Mouse (Mus musculus): Measurements from ENCODE around the gene Exosc3.

Exosc3 gene

DNA sequence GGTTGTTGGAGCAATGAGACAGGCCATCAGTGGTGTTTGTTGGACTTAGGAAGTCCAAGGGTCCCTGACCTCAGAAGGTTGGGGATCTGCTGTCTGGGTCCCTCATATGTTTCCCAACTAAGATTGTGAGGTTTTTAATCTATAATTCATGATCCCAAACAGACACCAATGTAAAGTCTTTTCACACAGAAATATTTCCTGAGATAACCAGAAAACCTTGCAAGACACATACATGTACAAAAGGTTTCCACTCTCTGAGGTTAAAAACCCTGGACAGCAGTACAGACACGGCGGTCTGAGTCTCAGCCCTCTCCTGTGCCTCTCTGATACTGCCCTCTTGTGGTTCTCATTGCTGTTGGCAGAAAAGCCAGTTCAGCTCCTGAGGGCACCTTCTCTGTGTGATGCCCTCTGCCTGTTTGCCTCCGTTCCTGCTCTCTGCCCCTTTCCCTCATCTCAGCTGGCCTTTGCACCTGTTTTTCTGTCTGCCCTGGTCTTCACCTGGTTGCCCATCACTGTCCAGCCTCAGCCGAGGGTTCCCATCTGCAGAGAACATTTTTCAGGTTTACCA is 62.5 kb downstream of the Exosc3 start:
- DNase-seq (ENCODE audit: low read depth, low spot score) = no peak

DNA sequence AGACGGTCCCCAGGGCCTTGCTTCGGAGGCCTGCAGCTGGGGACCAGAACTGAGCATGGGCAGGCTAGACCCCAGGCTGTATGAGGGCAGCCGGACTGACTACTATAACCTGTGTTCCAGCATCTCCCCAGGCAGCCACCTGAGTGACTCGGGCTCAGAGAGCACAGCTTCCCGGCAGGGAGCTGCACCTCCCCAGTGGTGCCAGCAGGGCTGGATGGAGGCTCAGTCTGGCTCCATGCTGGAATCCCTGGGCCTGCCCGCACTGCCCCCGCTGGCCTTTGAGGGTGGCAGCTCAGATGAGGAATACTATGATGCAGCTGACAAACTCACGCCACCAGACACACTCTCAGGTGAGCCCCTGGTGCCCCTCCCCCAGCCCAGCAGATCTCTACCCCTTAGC is 63.2 kb downstream of the Exosc3 start:
- DNase-seq (ENCODE audit: low read depth, low spot score) = no peak

DNA sequence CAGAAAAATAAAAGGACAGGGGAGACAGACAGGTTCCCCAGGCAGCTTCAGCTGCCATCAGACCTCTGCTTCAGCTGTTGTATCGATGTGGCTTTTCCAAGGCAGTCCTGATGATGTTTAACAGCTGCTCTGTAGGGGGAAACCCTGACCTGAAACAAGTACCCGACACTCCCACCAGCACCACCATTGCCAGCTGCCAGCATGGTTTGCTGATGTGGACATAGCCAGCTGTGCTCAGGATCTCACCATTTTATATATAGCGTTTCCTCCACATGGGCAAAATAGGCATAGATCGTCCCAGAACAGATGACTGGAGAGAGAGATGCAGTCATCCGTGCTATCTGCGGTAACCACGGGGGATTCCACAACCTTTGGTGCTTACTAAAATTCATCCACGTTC is 66.8 kb downstream of the Exosc3 start:
- no peak for DNase-seq (ENCODE audit: low read depth, low spot score)

- DNase-seq (ENCODE audit: low read depth, low spot score) = no peak
These were observed 71.5 kb downstream of the Exosc3 start for GRCm38 (mm10) chr4:45271041-45271452.

DNA sequence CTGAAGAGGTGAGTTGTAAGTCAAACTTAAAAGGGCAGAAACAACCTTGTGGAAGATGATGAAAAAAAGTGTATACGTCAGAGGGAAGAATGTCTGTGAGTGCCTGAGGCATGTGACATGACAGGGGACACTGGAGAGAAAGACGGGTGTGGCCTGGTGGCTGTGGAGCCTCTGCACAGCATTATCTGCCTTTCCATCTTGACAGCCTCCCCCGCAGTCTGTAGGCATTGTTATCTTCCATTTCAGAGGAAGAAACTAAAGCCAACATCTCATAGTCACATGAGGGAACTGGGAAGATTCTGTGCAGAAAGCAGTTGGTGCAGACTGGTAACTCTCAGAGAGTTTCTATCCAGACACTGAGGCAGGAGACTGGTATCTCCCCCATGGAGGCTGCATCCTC is 74.6 kb downstream of the Exosc3 start:
- DNase-seq (ENCODE audit: low read depth, low spot score) = no peak
